Mouse (Mus musculus): ENCODE results near the gene C130074G19Rik. TPM values are rescaled to one million over a fixed set of nuclear protein-coding genes. Genes with fewer than 3 reads are reported as not detected.

Gene C130074G19Rik
- polyA plus RNA-seq, 2 experiments = 1.1 to 7.4 TPM

- H3K4me2 ChIP-seq (ENCODE audit: low read depth) = no peak overlapping the region
- no peak overlapping the region for H3K9ac ChIP-seq (replicated peaks)
- H3K27ac ChIP-seq = no peak overlapping the region
- ATAC-seq (ENCODE audit: insufficient read depth) = no peak
- TF ChIP-seq CTCF (IDR thresholded peaks at IDR 0.05; ENCODE audit: low read depth) = no peak
- TF ChIP-seq EP300 (IDR thresholded peaks at IDR 0.05; ENCODE audit: low read depth) = no peak
- H3K36me3 ChIP-seq (replicated peaks; ENCODE audit: control insufficient read depth, insufficient read depth, low read depth) = no peaks in the 10 kb centered on the region
- no peaks in the 10 kb centered on the region for H3K9me3 ChIP-seq (ENCODE audit: control insufficient read depth, low read length)
- no peaks in the 10 kb centered on the region for H3K27me3 ChIP-seq (ENCODE audit: control insufficient read depth, insufficient read depth, low read length)
- no peak for DNase-seq (ENCODE audit: low read depth in 3 of 3, low spot score in 3 of 3)
- 66% methylated on average over 3 of the region's 3 CpGs for WGBS (ENCODE audit: insufficient replicate concordance)
- H3K4me1 ChIP-seq (replicated peaks; ENCODE audit: control insufficient read depth in 2 of 2, insufficient read depth in 2 of 2, low read length in 1 of 2) = no peaks in the 10 kb centered on the region
- no peak overlapping the region for H3K4me3 ChIP-seq (ENCODE audit: insufficient read depth in 1 of 2, low read depth in 2 of 2, low read length in 2 of 2)
These were observed 9.0 kb upstream of the C130074G19Rik start for GRCm38 (mm10) chr1:184891998-184892397.

DNA sequence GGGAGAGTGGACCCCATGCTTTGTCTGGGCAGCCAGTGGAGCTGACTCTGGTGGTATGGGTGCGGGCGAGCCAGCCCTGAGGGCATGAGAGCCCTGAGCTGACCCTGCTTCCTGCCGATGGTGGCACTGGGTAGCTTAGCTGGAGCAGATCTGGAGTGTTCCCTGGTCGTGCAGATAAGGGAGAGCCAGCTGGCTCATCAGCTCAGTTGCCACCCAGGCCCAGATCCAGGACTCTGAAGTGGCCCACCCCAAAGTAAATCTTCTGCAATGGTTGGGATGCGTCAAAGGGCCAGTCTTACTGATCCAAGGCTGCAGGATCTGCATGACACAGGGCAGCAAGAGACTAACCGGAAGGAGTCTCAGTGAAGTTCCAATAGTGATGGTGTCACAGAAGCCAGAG lies 6.4 kb upstream of the C130074G19Rik start:
- no peak for ATAC-seq (ENCODE audit: insufficient read depth)
- Histone ChIP-seq H3K4me1 (replicated peaks; ENCODE audit: control insufficient read depth in 2 of 2, insufficient read depth in 2 of 2, low read length in 1 of 2) (no peaks in the 10 kb centered on the region), H3K36me3 (replicated peaks; ENCODE audit: control insufficient read depth, insufficient read depth, low read depth) (no peaks in the 10 kb centered on the region), H3K27ac (no peak overlapping the region), H3K27me3 (ENCODE audit: control insufficient read depth, insufficient read depth, low read length) (no peaks in the 10 kb centered on the region), H3K4me3 (ENCODE audit: insufficient read depth in 1 of 2, low read depth in 2 of 2, low read length in 2 of 2) (no peak overlapping the region), H3K9me3 (ENCODE audit: control insufficient read depth, low read length) (no peaks in the 10 kb centered on the region), H3K9ac (replicated peaks) (no peak overlapping the region), H3K4me2 (ENCODE audit: low read depth) (no peak overlapping the region)
- no peak for DNase-seq (ENCODE audit: low read depth in 3 of 3, low spot score in 3 of 3)
- TF ChIP-seq EP300 (IDR thresholded peaks at IDR 0.05; ENCODE audit: low read depth) = no peak
- TF ChIP-seq CTCF (IDR thresholded peaks at IDR 0.05; ENCODE audit: low read depth) = no peak
- 64% methylated on average over 6 of the region's 6 CpGs for WGBS (ENCODE audit: insufficient replicate concordance)

DNA sequence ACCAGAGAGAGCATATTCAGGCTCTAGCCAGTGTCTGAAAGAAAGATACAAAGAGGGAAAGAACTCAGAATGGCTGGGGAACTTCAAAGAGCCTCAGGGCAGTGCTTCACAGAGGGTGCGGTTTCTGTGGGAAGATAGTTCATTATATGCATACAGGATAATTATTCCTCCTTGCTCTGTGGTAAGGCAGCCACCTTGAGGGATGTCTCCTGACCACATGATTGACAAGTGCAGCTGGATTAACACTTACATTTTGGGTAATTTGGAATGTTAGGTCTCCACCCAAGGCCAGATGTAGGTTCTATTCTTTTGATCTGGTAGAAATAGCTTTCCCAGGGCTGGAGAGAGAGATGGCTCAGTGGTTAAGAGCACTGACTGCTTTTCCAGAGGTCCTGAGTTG lies 3.1 kb upstream of the C130074G19Rik start:
- H3K36me3 ChIP-seq (replicated peaks; ENCODE audit: control insufficient read depth, insufficient read depth, low read depth) = no peaks in the 10 kb centered on the region
- no peak for TF ChIP-seq EP300 (IDR thresholded peaks at IDR 0.05; ENCODE audit: low read depth)
- DNase-seq (ENCODE audit: low read depth in 3 of 3, low spot score in 3 of 3) = no peak

DNA sequence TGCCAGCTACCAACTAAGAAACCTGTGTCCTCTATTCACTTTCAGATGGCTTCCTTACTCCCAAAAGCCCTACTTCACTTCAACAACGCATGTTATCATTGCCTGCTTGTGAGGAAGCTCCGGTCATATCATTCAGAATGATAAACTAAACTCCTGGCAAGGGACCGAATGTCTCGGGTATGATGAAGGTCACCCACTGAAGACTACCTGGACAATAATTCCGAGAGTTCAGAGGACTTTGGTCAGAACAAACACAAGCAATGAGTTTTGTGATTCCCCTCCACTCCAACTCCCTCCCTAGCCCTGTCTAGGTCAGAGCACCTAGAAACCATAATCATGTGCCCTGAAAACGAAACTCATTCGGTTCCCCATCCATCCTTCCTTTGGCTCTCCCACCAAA lies 1.2 kb downstream of the C130074G19Rik start:
- no peak for DNase-seq (ENCODE audit: low read depth in 3 of 3, low spot score in 3 of 3)
- no peak overlapping the region; the same call in 1 of the 2 replicates for H3K9ac ChIP-seq (replicated peaks)
- H3K4me2 ChIP-seq (ENCODE audit: low read depth) = peak overlapping the region; percentile 39
- H3K36me3 ChIP-seq (replicated peaks; ENCODE audit: control insufficient read depth, insufficient read depth, low read depth) = no peaks in the 10 kb centered on the region
- peaks cover 0 to 4% of the 10 kb centered on the region in 2 experiments; a peak in 1 of 4 replicates for H3K4me1 ChIP-seq (replicated peaks; ENCODE audit: control insufficient read depth in 2 of 2, insufficient read depth in 2 of 2, low read length in 1 of 2)
- no peak for TF ChIP-seq CTCF (IDR thresholded peaks at IDR 0.05; ENCODE audit: low read depth)
- TF ChIP-seq EP300 (IDR thresholded peaks at IDR 0.05; ENCODE audit: low read depth) = no peak
- peaks cover 26% of the 10 kb centered on the region for H3K27me3 ChIP-seq (ENCODE audit: control insufficient read depth, insufficient read depth, low read length)
- no peak for ATAC-seq (ENCODE audit: insufficient read depth)
- WGBS (ENCODE audit: insufficient replicate concordance) = 28% methylated on average over 7 of the region's 7 CpGs
- peak overlapping the region; percentile 54 to 57 for H3K4me3 ChIP-seq (ENCODE audit: insufficient read depth in 1 of 2, low read depth in 2 of 2, low read length in 2 of 2)
- H3K9me3 ChIP-seq (ENCODE audit: control insufficient read depth, low read length) = no peaks in the 10 kb centered on the region
- H3K27ac ChIP-seq = no peak overlapping the region

More for the DNA sequence above, 3.1 kb upstream of the C130074G19Rik start:
- Histone ChIP-seq H3K27ac (no peak overlapping the region), H3K9ac (replicated peaks) (no peak overlapping the region), H3K4me1 (replicated peaks; ENCODE audit: control insufficient read depth in 2 of 2, insufficient read depth in 2 of 2, low read length in 1 of 2) (no peaks in the 10 kb centered on the region), H3K9me3 (ENCODE audit: control insufficient read depth, low read length) (no peaks in the 10 kb centered on the region), H3K4me3 (ENCODE audit: insufficient read depth in 1 of 2, low read depth in 2 of 2, low read length in 2 of 2) (no peak overlapping the region), H3K4me2 (ENCODE audit: low read depth) (no peak overlapping the region), H3K27me3 (ENCODE audit: control insufficient read depth, insufficient read depth, low read length) (peaks cover 26% of the 10 kb centered on the region)
- ATAC-seq (ENCODE audit: insufficient read depth) = no peak
- WGBS (ENCODE audit: insufficient replicate concordance) = 64% methylated on average over 1 of the region's 1 CpGs

DNA sequence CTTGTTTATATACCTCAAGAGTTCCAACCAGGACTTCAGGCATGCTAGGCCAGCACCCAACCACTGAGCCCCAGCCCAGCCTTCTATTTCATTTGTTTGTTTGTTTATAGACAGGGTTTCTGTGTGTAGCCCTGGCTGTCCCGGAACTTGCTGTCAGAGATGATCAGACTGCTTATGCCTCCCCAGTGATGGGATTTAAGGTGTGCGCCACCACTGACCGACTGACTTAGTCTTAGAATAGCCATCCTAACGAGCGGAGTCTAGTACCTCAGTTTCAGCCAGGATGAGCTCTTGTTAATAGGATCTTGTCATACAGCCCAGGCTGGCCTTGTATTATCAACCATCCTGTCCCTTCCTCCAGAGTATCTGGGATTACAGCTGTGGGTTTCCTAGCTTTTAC lies 1.8 kb downstream of the C130074G19Rik start:
- no peak for TF ChIP-seq EP300 (IDR thresholded peaks at IDR 0.05; ENCODE audit: low read depth)
- TF ChIP-seq CTCF (IDR thresholded peaks at IDR 0.05; ENCODE audit: low read depth) = no peak
- Histone ChIP-seq H3K4me2 (ENCODE audit: low read depth) (peak overlapping the region; percentile 39), H3K27me3 (ENCODE audit: control insufficient read depth, insufficient read depth, low read length) (peaks cover 26% of the 10 kb centered on the region), H3K4me1 (replicated peaks; ENCODE audit: control insufficient read depth in 2 of 2, insufficient read depth in 2 of 2, low read length in 1 of 2) (peaks cover 0 to 4% of the 10 kb centered on the region in 2 experiments; a peak in 1 of 4 replicates), H3K36me3 (replicated peaks; ENCODE audit: control insufficient read depth, insufficient read depth, low read depth) (no peaks in the 10 kb centered on the region), H3K9ac (replicated peaks) (no peak overlapping the region), H3K9me3 (ENCODE audit: control insufficient read depth, low read length) (no peaks in the 10 kb centered on the region), H3K27ac (no peak overlapping the region), H3K4me3 (ENCODE audit: insufficient read depth in 1 of 2, low read depth in 2 of 2, low read length in 2 of 2) (peak overlapping the region; percentile 54 to 57)
- WGBS (ENCODE audit: insufficient replicate concordance) = 61% methylated on average over 5 of the region's 5 CpGs
- DNase-seq (ENCODE audit: low read depth in 3 of 3, low spot score in 3 of 3) (no peak), ATAC-seq (ENCODE audit: insufficient read depth) (no peak)

Measured in liver, embryonic 14.5 days (tissue).